Mouse (Mus musculus) megakaryocyte progenitor cell, adult 5-6 weeks (primary cell): ENCODE results near the gene Csmd2. TPM values are rescaled to one million over a fixed set of nuclear protein-coding genes. Genes with fewer than 3 reads are reported as not detected.
"Not testable (repeated sequence)": the region's sequence is repeated elsewhere in the genome, so short reads cannot be mapped to it uniquely, and the experiment has no call there.

ENCODE experiments used
- ATAC-seq: replicated peaks from 2 replicates; pipeline ENCODE4 v1.8.0; 2016; ENCODE audit warnings: mild to moderate bottlenecking, moderate TSS enrichment, inconsistent platforms; ENCODE audit not compliant: poor library complexity
- total RNA-seq, 2 experiments: library from RNA; stranded (forward) in 1 of 2; stranded (reverse) in 1 of 2; fragments of 157-497, 149-512 nt in 1 of 2; fragments of 200-1000 nt in 1 of 2; gene quantifications; 2 replicates each; pipeline versions ENCODE4 v1.2.3 to v1.2.4; 2015 to 2017

Csmd2 gene
- total RNA-seq, 2 experiments from 2014 or later, result not detected

DNA sequence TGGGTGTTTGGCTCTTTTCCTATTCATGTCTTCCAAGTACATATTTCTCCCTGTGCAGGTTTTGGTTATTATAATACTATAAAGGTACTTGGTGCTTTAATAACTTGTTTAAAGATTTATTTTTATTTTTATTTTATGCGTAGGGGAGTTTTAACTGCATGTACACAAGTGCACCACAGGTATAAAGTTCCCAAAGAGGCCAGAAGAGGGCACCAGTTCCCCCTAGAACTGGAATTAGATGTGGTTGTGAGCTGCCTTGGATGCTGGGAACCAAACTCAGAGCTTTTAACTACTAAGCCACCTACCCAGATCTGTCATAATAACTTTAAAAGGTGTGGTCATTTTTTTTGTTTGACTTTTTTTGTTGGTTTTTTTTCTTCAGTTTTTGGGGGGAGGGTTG, 480.4 kb downstream of the Csmd2 start:
- no peak for ATAC-seq

DNA sequence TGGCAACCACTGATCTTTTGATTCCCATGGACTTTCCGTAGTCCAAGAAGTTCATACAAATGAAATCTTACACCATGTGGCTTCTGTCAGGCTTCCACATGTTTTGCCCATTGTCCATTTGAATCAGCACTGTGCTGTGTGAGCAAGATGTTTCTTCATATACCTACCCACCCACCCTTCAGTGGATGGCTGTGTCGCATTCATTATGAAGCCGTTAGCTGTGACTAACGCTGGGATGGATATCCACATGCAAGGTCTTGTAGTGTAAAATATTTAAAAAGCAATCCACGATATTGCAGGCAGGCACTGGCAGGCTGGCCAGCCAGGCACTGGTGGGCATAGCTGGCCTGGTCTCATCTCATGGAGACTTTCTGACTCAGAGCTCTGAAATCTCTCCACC, 488.6 kb downstream of the Csmd2 start:
- ATAC-seq, result no peak

DNA sequence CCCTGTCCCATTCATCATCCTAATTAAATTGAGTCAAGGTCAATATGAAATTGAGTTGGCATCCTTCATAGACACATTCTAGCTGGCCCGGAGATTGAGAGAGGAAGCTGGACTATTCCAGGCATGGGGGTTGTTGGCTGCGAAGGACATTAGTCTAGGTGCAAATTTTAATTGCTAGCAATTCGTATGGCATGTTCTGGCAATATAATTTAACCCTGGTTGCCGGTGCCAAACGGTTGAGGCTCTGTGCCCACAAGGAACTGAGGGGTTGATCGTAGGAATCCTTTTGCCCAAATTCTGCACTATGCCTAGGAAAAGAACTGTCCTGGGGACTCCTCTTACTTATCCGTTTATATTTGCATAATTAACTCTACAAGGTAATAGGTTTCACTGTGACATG, 496.2 kb downstream of the Csmd2 start:
- no peak for ATAC-seq

DNA sequence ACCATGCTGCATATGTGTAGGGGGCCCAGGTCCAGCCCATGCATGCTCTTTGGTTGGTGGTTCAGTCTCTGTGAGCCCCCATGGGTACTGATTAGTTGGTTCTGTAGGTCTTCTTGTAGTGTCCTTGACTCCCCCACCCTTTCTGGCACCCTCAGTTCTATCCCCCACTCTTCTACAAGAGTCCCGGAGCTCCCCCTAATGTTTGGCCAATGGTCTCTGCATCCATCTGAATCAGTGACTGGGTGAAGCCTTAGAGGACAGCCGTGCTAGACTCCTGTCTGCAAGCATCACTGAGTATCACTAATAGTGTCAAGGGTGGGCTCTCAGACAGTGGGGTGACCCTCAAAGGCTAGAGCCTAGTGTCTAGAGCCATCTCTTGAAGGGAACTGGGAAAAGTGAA, 497.0 kb downstream of the Csmd2 start:
- no peak for ATAC-seq

DNA sequence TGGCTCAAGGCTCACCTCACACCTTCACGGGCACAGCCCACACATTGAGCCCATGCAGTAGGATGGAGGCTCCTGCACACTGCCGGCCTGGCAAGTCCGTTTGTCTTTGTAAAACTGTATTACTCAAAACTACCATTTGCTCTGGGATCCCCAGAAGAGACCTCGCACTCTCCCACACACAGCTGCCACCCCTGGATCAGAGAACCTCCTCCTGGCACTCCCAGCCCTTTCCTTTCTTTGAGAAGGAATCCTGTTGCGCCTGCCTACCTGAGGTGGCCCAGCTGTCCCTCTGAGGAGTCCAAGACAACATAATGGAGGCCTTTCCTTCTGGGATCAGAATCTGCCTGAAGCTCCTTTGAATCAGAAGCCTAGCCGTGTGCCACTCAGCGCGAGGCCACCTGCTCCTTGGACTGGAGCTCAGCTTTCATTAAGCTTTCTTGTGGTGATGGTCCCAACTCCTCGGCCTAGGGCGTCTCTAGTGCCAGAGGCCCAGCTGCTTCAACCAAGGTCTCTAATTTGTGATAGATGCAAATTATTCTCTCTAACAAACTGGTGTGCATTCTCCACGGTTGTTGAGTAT, 502.0 kb downstream of the Csmd2 start:
- ATAC-seq, result no peak

DNA sequence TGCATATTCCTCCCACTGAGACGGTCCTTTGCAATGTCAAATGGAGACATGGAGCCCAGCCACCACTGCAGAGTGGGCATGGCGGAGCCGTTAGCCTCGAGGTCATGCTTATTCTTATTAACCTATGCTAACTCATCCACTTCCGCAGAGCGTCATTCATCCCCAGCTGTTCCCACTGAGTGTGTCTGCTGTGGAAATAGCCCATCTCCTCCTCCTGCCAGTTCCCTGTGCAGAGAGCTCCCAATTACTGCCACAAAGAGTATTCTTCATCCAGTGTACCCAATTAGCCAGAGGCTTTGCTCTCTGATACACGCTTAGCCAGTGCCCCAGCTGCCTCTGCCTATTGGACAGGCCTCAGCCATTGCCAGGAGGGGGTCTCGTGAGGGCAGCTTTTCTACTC, 504.4 kb downstream of the Csmd2 start:
- no peak for ATAC-seq

DNA sequence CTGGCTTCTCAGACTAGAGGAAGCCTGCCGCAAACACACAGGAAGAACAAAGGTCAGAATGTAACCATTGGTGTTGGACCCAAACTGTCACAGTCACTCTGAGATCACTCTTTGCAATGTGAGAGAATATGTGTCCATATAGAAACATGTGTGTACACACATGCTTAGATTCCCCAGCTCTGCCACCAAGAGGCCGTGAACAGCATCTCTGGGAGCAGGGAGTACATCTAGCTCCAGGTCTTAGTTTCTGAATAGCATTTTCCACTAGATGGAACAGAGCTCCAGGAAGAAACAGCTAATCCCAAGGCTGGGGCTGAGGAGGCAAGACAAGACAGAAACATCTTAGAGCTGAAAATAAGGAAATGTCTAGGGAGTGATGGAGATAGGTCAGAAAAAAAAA, 512.3 kb downstream of the Csmd2 start:
- no peak for ATAC-seq

DNA sequence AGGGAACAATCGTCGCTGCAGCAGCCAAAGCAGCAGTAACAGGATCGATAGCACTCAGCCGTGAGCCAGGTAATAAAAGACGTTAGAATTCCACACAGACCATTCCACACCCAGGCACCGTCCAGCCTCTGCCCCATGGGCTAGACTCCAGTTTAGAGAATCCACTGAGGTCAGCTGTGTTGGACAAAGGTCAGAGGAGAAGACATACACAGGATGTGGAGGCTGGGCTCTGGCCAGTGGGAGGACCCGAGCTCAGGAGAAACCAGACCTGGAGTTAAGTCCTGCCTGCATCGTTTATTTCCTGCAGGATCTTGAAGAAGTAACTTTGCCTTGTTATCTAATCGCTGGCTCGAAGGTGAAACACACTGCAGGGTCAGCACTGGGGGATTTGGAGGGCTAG, 519.2 kb downstream of the Csmd2 start:
- no peak for ATAC-seq

DNA sequence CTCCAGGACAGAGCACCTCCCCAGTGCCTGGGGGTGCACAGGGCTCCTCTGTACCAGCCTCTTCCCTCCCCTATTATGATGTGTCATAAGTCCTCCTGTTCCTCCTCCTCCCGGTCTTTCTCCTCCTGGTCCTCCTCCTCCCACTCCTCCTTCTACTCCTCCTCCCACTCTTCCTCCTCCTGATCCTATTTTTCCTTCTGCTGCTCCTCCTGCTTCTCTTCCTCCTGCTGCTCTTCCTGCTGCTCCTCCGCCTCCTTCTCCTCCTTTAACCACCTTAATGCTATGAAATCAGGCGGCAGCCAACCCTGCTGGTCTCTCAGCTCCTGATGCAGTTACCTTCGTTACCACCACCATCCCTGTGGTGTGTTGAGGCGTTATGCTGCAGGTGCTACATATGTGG, 522.2 kb downstream of the Csmd2 start:
- ATAC-seq, result no peak

DNA sequence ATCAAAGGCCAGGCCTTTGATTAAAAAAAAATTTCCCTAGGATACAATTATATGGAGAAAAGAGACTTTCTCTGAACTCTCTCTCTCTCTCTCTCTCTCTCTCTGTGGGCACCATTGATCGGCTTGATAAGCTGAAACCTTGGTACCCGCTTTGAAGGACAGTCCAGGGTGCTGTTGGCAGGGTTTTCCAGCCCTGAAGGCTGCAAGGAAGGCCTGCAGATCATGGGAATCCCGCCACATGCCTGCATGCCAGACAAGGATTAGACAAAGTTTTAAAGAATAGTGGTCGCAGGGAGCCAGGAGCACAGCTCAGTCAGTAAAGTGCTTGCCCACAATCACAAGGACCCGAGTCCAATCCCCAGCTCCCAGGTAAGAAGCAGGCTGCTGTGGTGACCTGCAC, 526.8 kb downstream of the Csmd2 start:
- no peak for ATAC-seq

DNA sequence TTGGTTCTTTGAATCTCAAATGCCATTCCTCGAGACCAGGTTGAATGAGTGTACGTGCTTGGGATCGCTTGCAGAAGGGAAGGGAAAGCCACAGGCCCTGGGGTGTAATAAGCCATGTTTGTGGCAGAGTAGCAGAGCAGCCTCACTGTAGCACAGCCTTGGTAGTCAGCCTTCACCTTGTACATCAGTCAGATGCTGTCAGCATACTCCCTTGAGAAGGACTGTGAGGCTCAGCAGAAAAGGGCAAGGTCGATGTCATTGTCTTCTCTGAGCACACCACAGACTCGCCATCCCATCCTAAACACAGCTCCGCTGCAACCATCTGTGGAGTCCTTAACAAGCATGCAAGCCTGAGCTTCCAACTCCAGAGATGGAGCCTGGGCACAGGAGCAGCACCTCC, 533.6 kb downstream of the Csmd2 start:
- no peak for ATAC-seq

DNA sequence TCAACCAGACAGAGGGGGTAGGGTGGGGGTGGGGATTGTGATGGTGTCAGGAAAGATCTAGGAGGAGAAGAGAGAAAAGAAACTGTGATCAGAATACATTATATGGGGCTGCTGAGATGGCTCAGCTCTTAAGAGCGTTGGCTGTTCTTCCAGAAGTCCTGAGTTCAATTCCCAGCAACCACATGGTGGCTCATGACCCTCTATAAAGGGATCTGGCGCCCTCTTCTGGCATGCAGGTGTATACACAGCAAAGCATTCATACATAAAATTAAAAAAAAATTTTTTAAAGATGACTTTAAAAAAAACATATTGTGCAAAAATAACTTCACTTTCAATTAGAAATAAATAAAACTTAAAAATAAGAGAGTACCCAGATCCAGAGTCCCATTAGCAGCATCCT, 555.7 kb downstream of the Csmd2 start:
- no peak for ATAC-seq

DNA sequence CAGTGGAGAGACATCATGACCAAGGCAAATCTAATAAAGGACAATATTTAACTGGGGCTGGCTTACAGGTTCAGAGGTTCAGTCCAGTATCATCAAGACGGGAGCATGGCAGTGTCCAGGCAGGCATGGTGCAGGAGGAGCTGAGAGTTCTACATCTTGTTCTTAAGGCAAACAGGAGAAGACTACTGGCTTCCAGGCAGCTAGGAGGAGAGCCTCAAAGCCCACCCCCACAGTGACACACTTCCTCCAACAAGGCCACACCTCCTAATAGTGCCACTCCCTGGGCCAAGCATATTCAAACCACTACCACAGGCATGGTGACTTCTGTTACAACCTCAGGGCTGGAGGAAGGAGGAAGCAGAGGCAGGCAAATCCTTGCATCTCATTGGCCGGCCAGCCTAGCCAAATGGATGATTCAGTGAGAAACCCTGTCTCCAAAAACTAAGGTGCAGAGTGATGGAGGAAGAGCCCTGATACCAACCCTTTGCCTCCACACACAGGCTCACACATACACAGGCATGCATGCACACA, 556.4 kb downstream of the Csmd2 start:
- ATAC-seq, result not testable (repeated sequence)

DNA sequence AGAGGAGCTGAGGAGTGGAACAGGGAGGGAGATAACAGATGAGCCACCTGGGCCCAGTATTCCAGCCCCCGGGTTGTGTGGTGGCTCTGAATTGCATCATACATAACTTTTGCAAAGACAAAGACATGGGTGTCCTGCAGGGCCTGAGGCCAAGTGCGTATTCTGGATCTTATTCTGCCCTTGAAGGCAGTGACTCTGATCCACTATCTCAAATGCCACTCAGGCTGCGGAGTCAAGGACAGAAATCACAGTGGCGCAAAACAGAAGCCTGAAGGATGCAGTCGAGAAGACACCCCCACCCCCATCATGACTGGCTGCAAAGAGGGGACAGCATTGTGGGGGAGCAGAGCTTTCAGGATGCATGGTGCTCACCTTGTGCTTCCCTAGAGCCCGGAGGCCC, 563.1 kb downstream of the Csmd2 start:
- no peak for ATAC-seq

DNA sequence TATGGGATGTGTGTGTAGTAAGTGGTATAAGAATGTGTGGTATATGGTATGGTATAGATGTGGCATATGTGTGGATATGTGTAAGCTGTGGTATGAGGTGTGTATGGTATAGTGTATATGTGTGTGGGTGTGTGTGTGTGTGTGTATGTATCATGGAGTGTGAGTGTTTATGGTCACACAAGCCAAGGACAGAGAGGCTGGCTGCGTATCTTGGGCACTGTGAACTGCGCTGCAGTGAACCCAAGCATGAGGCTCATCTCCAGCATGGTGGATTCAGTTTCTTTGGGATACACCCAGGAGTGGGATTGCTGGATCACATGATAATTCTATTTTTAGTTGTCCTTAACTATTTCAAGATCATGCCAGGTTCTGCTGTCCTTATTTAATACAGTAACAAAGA, 566.5 kb downstream of the Csmd2 start:
- ATAC-seq, result no peak

DNA sequence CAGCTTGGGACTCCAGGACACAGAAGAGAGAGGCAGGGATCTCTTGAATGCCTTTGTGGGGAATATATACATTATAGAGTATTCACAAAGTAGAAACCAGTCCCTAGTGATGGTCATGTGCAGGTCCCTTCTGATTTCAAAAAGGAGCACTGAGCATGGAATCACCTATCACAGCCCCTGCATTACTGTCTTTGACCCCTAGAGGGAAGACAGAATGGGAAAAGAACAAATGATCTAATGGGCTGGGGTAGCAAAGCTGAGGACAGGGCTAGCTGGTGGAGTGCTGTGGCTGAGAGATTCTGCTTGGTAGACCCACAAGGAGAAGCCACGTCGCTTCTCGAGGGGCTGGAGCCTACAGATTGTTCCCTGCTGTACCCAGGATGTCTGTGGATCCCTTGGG, 572.7 kb downstream of the Csmd2 start:
- no peak for ATAC-seq

DNA sequence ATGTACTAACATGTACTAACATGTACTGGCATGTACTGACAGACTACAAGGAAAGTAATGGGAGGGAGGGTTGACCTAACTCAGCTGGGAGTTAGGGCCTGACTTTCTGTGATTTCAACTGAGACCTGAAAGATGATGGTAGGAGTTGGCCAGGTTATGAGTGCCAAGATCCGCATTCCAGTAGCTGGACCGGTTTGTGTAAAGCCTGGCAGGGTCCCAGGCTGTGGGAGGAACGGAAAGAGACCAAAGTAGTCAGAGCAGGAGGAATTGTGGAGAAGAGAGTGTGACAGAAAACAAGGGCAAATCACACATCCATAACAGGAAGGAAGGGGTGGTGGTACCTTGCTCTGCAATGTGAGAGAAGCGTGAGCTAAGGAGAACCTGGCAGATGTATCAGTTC, 588.2 kb downstream of the Csmd2 start:
- no peak for ATAC-seq

DNA sequence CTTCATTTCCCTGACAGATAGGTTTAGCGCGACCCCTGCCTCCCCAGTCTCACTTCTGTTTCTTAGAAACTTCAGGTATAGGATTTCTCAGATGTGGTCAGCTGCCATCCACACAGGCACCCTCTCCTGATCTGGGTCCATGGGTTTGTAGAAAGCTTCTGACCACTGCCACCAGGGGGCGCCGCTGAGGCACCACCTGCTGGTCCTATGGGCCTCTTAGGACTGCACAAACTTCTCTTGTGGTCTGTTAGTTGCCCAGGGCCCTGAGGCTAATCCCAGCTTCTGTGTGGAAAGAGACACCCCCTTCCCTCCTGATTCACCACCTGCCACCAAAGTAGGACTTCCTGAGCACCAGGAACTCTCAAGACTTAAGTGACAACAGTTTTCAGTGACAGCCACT, 591.5 kb downstream of the Csmd2 start:
- ATAC-seq, result peak; percentile 71

DNA sequence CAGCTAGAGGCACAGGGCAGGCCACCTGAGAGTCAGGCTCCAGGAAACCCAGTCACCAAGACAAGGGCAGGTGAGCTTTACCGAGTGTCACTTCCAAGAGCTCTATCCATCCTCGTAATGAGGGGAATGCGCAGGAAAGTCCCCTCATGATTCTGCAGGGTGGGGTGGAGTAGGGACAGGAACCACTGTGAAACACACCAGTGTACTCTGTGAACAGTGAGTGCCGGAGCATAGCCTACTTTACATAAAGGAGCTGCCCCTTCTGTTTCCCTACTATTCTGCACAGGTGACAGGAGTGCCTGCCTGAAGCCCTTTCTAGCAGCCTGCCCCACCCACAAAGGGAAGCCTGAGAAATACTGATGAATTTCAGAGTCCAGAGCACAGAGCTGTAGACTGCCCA, 605.6 kb downstream of the Csmd2 start:
- no peak for ATAC-seq

DNA sequence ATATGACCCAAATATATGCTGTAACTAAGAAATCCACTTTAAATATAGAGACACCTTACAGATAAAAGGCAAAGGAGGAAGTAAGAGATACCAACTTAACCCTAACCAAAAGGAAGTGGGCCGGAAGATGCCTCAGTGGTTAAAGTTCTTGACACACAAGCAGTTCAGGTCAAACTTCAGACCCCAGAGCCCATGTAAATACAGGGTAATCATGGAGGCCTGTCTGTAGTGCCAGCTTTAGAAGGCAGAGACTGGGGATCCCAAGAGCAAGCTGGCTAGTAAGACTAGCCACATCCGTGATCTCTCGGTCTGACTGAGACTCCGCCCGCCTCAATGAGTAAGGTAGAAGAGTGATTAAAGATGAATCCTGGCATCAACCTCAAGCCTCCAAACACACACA, 606.4 kb downstream of the Csmd2 start:
- peak; percentile 63; the same call in 1 of the 2 replicates for ATAC-seq

DNA sequence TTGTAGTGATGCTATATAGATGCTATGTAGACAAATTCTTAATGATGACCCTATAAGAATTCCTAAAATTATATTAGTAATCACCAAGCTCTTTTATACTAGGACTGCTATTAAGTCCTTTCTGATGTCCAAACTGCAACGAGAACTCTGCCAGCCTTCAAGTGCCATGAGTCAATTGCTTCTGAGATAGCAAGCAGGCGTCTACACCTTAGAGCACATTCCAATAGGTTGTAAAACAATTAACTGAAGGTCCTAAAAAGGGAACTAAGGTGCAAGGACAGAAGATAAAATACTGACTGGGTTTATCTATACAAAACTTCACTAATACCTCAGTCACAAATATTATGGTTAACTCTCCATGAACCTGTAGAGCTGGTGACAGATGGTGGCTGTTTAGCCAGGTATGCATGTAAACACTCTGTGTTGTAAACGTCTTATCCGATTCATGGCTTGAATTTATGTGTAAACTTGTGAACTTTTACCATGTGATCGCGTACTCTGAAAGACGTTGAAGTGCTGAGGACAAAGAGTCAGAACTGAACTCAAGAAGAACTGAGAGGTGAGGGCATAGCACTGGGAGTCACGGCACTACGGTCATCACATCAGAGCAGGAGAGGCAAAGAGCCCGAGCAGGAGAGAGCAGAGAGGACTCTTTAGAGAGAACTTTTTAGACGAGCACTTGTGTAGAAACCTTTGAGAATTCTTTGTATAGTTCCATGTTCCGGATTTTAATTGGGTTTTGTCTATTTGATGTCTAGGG, 610.3 kb downstream of the Csmd2 start:
- no peak for ATAC-seq

DNA sequence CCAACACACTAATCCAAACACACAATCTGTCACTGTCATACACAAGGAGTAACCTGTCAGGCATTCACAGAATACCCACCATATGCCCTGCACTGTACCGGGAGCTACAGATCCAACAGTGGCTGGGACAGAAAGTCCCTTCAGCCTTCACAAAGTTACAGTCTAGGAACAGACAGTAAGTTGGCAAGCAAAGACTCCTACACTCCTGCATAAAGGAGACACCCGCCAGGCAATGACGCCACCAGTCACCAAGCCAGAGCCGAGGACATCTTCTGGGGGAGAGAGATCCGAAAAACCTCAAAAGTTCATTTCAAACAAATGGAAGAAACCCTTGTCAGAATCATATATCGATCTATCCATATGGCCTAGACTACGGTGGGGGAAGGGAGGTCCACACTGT, 618.9 kb downstream of the Csmd2 start:
- no peak for ATAC-seq

DNA sequence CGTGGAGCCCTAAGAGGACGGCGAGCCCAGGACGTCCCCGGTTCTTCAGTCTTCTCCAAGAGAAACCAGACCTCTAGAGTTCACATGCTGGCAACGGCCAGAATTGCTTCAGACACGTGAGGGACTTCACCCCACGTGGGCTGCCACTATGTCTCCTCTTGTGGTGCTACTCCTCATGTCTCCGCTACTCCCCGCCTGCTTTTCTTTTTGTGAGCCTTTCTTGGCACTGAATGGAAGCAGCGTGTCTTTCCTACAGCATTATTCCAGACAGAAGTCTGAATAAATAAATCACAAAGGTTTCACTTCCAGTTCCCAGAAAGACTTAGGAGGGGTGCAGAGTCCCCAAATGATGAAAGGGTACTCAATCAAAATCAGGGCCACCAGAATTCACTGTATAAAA, 620.0 kb downstream of the Csmd2 start:
- ATAC-seq, result no peak
